Mouse (Mus musculus): ENCODE data around the gene Rnasel.

DNA sequence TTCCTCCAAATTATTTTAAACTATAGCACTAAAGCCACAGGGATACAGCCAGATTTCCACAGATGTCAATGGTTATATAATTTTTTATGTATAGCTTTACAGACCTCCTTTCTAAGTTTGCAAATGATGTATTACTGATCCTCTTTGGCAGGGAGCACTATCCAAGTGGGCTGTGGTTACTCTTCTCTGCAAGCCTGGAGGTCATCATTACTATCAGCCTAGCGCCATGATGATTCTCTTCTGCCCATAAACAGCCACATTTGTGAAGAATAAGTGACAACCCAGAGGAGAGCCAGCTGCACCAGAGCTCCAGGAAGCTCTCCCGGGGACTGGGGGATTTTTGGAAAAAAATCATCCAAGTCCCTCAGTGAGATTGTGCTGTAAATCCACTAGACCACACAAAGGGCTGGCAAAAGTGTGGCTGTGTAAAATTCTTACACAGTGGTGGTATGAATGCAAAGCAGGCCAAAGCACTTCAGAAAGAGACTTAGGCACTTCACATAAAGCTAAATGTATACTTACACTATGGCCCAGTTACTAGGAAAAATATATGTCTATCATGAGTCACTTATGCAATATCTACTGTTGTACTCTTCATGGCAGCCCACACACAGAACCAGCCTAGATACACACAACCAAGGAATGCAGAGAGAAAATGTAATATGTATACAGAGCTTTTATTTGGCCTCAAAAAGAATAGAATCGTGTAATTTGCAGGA is 37.5 kb upstream of the Rnasel start:
- TF ChIP-seq POLR2A (IDR thresholded peaks at IDR 0.05; ENCODE audit: control insufficient read depth, low read depth, low read length) (no peak), CTCF (IDR thresholded peaks at IDR 0.05; ENCODE audit: control insufficient read depth, insufficient read depth, insufficient replicate concordance, low read depth, low read length) (no peak)

Data from testis, adult 2 months (tissue).